In the genomic region with DNA sequence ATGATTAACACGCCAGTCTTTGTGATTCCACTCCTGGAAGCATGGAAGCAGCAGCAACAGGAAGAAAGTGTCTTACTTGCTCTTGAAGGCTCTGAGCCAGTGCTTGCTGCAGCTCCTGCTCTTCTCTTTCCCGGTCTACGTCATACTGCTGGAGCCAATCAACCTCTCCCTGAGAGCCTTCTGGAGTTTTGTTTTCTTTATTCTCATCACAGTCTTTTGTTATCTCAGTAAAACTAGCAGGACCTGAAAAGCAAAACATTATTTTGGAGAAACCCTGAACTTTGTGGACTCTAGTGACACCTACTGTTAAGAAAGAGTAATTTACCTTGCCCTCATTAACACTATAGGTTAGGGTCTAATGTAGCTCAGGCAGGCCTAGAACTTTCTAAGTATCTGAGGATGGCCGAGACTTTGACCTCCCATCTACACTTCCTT, we compare ENCODE assay signal across 8 mouse cellular contexts. TPM values are rescaled to one million over a fixed set of nuclear protein-coding genes. Genes with fewer than 3 reads are reported as not detected.
DNase-seq lines count a peak whose midpoint lies in the region; ATAC-seq and TF ChIP-seq lines count a peak whose summit lies in the region.

No protein-coding gene starts in this region.

- TF ChIP-seq EP300 in heart, postnatal 0 days (IDR thresholded peaks at IDR 0.05; ENCODE audit: low read depth), result no peak
- no peak for TF ChIP-seq EP300 in stomach, postnatal 0 days (optimal IDR thresholded peaks at IDR 0.05)

- H3K9me3 ChIP-seq in forebrain, embryonic 15.5 days, result no peaks in the 10 kb centered on the region
- H3K9me3 ChIP-seq in forebrain, embryonic 12.5 days, result no peaks in the 10 kb centered on the region
- no peaks in the 10 kb centered on the region for H3K9me3 ChIP-seq in heart, postnatal 0 days (replicated peaks; ENCODE audit: control insufficient read depth, low read length)
- no peaks in the 10 kb centered on the region for H3K9me3 ChIP-seq in stomach, postnatal 0 days (ENCODE audit: control insufficient read depth, low read length)

- DNase-seq in 416B (ENCODE audit: low read depth), result peak; percentile 73
- peak; percentile 76 for DNase-seq in adipocyte (ENCODE audit: low spot score)
- peak; percentile 85 for DNase-seq in heart, postnatal 0 days (ENCODE audit: low spot score)
- peak; percentile 88 for DNase-seq in large intestine, adult 2 months (ENCODE audit: low read depth, low spot score)
- DNase-seq in stomach, postnatal 0 days (ENCODE audit: low spot score), result peak; percentile 69
- DNase-seq in frontal cortex, postnatal 14 days (ENCODE audit: low spot score in 2 of 2), result no peak

- no peak overlapping the region for H3K4me2 ChIP-seq in forebrain, embryonic 15.5 days (replicated peaks)
- H3K4me2 ChIP-seq in forebrain, embryonic 12.5 days, result no peak overlapping the region
- H3K4me2 ChIP-seq in heart, postnatal 0 days (ENCODE audit: low read depth, low read length), result no peak overlapping the region
- H3K4me2 ChIP-seq in stomach, postnatal 0 days (replicated peaks; ENCODE audit: low read depth), result no peak overlapping the region

- H3K4me3 ChIP-seq in forebrain, embryonic 15.5 days, result no peak overlapping the region
- H3K4me3 ChIP-seq in forebrain, embryonic 12.5 days (replicated peaks), result no peak overlapping the region
- H3K4me3 ChIP-seq in heart, postnatal 0 days (ENCODE audit: low read depth, low read length), result no peak overlapping the region
- H3K4me3 ChIP-seq in stomach, postnatal 0 days (ENCODE audit: low read depth, low read length), result no peak overlapping the region

- peaks cover 72% of the 10 kb centered on the region for H3K36me3 ChIP-seq in forebrain, embryonic 15.5 days
- peaks cover 77% of the 10 kb centered on the region for H3K36me3 ChIP-seq in forebrain, embryonic 12.5 days (replicated peaks)
- peaks cover 64% of the 10 kb centered on the region for H3K36me3 ChIP-seq in heart, postnatal 0 days (replicated peaks; ENCODE audit: control insufficient read depth, insufficient read depth, low read length)
- peaks cover 13% of the 10 kb centered on the region for H3K36me3 ChIP-seq in stomach, postnatal 0 days (ENCODE audit: control insufficient read depth, insufficient read depth, low read length)

- 39% methylated on average over 4 of the region's 4 CpGs for WGBS in forebrain, embryonic 15.5 days
- WGBS in forebrain, embryonic 12.5 days, result 62% methylated on average over 4 of the region's 4 CpGs
- WGBS in heart, postnatal 0 days, result 36% methylated on average over 4 of the region's 4 CpGs
- 15% methylated on average over 4 of the region's 4 CpGs for WGBS in large intestine, adult 2 months
- 31% methylated on average over 4 of the region's 4 CpGs for WGBS in stomach, postnatal 0 days

- no peak overlapping the region for H3K9ac ChIP-seq in forebrain, embryonic 15.5 days (replicated peaks)
- H3K9ac ChIP-seq in forebrain, embryonic 12.5 days, result no peak overlapping the region
- H3K9ac ChIP-seq in heart, postnatal 0 days (replicated peaks; ENCODE audit: low read depth, low read length), result no peak overlapping the region
- H3K9ac ChIP-seq in stomach, postnatal 0 days (ENCODE audit: low read length), result no peak overlapping the region

- H3K4me1 ChIP-seq in forebrain, embryonic 15.5 days, result no peaks in the 10 kb centered on the region
- no peaks in the 10 kb centered on the region for H3K4me1 ChIP-seq in forebrain, embryonic 12.5 days
- H3K4me1 ChIP-seq in heart, postnatal 0 days (ENCODE audit: control insufficient read depth, insufficient read depth), result no peaks in the 10 kb centered on the region
- no peaks in the 10 kb centered on the region for H3K4me1 ChIP-seq in stomach, postnatal 0 days (replicated peaks; ENCODE audit: control insufficient read depth, insufficient read depth)

- H3K27me3 ChIP-seq in forebrain, embryonic 15.5 days, result no peaks in the 10 kb centered on the region
- no peaks in the 10 kb centered on the region for H3K27me3 ChIP-seq in forebrain, embryonic 12.5 days
- H3K27me3 ChIP-seq in heart, postnatal 0 days (ENCODE audit: control insufficient read depth, insufficient read depth, low read length), result no peaks in the 10 kb centered on the region
- no peaks in the 10 kb centered on the region for H3K27me3 ChIP-seq in stomach, postnatal 0 days (ENCODE audit: control insufficient read depth, insufficient read depth, low read length)

- ATAC-seq in forebrain, embryonic 15.5 days (replicated peaks), result 0 out of 2 replicates have a peak, but pooled peaks have one; percentile 55
- no peak for ATAC-seq in forebrain, embryonic 12.5 days (ENCODE audit: low FRiP score)
- ATAC-seq in heart, postnatal 0 days (ENCODE audit: insufficient read depth, low read depth), result peak; percentile 76; the same call in 1 of the 2 replicates
- peak; percentile 96 for ATAC-seq in stomach, postnatal 0 days (ENCODE audit: low FRiP score, low TSS enrichment)

- no peak overlapping the region for H3K27ac ChIP-seq in forebrain, embryonic 15.5 days (replicated peaks)
- H3K27ac ChIP-seq in forebrain, embryonic 12.5 days, result no peak overlapping the region
- H3K27ac ChIP-seq in heart, postnatal 0 days (ENCODE audit: low read depth), result no peak overlapping the region
- H3K27ac ChIP-seq in stomach, postnatal 0 days (replicated peaks), result no peak overlapping the region

- peak; percentile 75 for TF ChIP-seq CTCF in heart, postnatal 0 days (IDR thresholded peaks at IDR 0.05; ENCODE audit: low read depth)
- TF ChIP-seq CTCF in stomach, postnatal 0 days (IDR thresholded peaks at IDR 0.05; ENCODE audit: low read depth), result peak; percentile 84

RNA-seq across cellular contexts. Expression of gene Vil1, which starts 43.5 kb away (rescaled TPM):
- 0.27 and 0.29 TPM in 2 replicates for polyA plus RNA-seq in forebrain, embryonic 15.5 days (2015; fragmentation: Nextera tagmentation; extraction: Ambion mirVana)
- polyA plus RNA-seq in forebrain, embryonic 12.5 days (2016; fragmentation: Nextera tagmentation; extraction: Ambion mirVana), result 0.29 and 0.32 TPM in 2 replicates
- total RNA-seq in heart, postnatal 0 days (2014; rRNA removed; ENCODE audit: low replicate concordance), result not detected in 2 replicates
- polyA plus RNA-seq in heart, postnatal 0 days (2015; fragmentation: Nextera tagmentation; extraction: Ambion mirVana), result 0.16 and 0.36 TPM in 2 replicates
- 464 and 1,049 TPM in 2 replicates for polyA plus RNA-seq in large intestine, adult 2 months (2012; rRNA removed)
- polyA plus RNA-seq in stomach, postnatal 0 days (2015; fragmentation: Nextera tagmentation; extraction: Ambion mirVana), result 11.1 and 12.8 TPM in 2 replicates

RNA-seq across cellular contexts. Expression of gene Cnot9, which starts 53.2 kb away (rescaled TPM):
- polyA plus RNA-seq in forebrain, embryonic 15.5 days (2015; fragmentation: Nextera tagmentation; extraction: Ambion mirVana), result 53.8 and 56.2 TPM in 2 replicates
- polyA plus RNA-seq in forebrain, embryonic 12.5 days (2016; fragmentation: Nextera tagmentation; extraction: Ambion mirVana), result 77.5 and 84.2 TPM in 2 replicates
- 7.4 and 10.7 TPM in 2 replicates for total RNA-seq in heart, postnatal 0 days (2014; rRNA removed; ENCODE audit: low replicate concordance)
- 18.2 and 19.4 TPM in 2 replicates for polyA plus RNA-seq in heart, postnatal 0 days (2015; fragmentation: Nextera tagmentation; extraction: Ambion mirVana)
- 25.5 and 35.7 TPM in 2 replicates for polyA plus RNA-seq in large intestine, adult 2 months (2012; rRNA removed)
- polyA plus RNA-seq in stomach, postnatal 0 days (2015; fragmentation: Nextera tagmentation; extraction: Ambion mirVana), result 23.7 and 25.4 TPM in 2 replicates

Comparison
In these comparisons a context has a peak if more than half of its experiments do, and no peak if none do; other contexts are left out.
1. DNase-seq: peak in 416B (single experiment), adipocyte (single experiment), heart, postnatal 0 days (single experiment), large intestine, adult 2 months (single experiment) and stomach, postnatal 0 days (single experiment); none in frontal cortex, postnatal 14 days (0 of 2).
2. RNA of gene Vil1, which starts 43.5 kb away (polyA plus RNA-seq): 464 to 1,049 TPM in large intestine, adult 2 months; 11.1 to 12.8 TPM in stomach, postnatal 0 days, 0.16 to 0.36 TPM in heart, postnatal 0 days, 0.29 to 0.32 TPM in forebrain, embryonic 12.5 days and 0.27 to 0.29 TPM in forebrain, embryonic 15.5 days; every median in the first group is over 10 times any median in the second.